Mouse (Mus musculus): Measurements from ENCODE around the gene Gm10477.

GRCm38 (mm10) chrX:56537162-56537561, 12.6 kb downstream of the Gm10477 start:
- no peak for TF ChIP-seq CTCF (IDR thresholded peaks at IDR 0.05; ENCODE audit: extremely low read depth, insufficient read length, insufficient replicate concordance, low read depth, low read length)
- TF ChIP-seq POLR2A (IDR thresholded peaks at IDR 0.05; ENCODE audit: low read depth, low read length): no peak

Measured in small intestine, adult 2 months (tissue).